Mouse (Mus musculus): ENCODE results near the gene Kmt5b.

Gene Kmt5b

DNA sequence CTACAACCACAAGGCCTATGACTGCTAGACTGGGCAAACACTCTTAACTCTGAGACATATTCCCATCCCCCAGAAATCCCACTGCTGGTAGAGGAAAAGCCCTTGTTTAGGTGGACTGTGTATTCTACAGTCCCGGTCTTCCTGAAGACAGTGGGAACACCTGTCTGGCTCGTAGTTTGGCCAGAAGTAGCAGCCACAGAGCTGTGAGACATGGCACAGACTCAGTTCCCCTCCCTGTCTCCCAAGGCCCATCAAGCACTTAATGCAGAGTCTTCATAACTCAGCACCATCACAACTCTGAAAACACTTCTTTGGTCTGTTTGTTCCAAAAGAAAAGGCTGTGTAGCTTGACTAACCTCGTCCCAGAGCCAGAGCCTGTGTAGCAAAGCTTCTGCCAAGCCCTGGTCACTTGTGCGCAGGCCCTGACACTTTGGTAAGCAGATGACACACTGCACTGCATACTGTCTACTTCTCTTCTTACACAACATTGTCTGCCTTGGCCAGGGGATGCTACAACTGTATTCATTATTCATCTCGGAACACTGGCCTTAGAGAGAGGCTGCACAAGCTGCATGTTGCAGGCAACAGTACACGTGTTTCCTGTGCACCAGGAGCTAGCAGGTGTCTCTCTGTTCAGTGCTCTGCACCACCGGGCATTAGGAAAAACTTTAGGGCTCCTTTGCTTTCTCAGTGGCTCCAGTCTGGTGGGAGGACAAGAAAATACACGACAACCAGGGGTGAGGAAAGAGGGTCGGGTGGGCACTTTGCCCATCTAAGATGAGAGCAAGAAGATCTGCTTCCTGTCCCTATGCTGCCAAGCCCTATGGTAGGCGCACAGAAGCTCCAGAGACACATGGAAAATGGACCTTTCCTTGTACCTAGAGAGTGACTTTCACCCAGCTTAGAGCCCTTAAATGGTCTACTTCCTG, 79.7 kb downstream of the Kmt5b start:
- no peak for TF ChIP-seq GATA4 (IDR thresholded peaks at IDR 0.05; ENCODE audit: insufficient replicate concordance, low read length)

DNA sequence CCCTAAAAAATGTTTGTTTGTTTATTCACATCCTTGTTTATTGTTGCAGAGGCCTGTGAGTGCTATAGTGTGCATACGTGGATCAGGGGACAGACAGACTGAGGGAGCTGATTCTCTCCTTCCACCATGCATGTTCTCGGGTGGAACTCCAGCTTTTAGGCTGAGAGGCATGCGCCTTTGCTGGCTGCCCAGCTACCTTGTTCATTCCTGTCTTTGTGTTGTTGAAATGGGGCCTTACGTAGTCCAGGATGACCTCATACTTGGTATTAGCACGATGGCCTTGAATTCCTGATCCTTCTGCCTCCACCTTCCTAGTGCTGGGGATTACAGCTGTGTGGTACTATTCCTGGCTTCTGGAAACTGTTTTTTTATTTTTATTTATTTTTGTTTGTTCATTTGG, 80.5 kb downstream of the Kmt5b start:
- no peak for TF ChIP-seq GATA4 (IDR thresholded peaks at IDR 0.05; ENCODE audit: insufficient replicate concordance, low read length)

DNA sequence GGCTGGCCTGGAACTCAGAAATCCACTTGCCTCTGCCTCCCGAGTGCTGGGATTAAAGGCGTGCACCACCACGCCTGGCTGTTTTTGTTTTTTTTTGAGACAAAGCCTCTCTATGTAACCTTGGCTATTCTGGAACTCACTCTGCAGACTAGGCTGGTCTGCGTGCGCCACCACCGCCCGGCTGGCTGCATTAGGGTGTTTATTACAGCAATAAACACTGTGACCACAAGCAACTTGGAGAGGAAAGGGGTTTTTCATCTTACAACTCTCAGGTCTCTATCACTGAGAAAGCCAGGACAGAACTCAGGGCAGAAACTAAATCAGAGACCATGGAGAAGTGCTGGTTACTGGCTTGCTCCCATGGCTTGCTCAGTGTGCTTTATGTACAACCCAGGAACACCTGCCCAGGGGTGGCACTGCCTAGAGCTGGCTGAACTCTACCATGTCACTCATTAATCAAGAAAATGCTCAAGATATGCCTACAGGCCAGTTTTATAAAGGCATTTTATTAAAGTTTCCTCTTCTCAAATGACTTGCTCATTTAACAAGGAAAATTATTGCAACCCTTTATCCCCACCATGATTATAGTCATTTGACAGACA, 81.1 kb downstream of the Kmt5b start:
- TF ChIP-seq GATA4 (IDR thresholded peaks at IDR 0.05; ENCODE audit: insufficient replicate concordance, low read length) = no peak

DNA sequence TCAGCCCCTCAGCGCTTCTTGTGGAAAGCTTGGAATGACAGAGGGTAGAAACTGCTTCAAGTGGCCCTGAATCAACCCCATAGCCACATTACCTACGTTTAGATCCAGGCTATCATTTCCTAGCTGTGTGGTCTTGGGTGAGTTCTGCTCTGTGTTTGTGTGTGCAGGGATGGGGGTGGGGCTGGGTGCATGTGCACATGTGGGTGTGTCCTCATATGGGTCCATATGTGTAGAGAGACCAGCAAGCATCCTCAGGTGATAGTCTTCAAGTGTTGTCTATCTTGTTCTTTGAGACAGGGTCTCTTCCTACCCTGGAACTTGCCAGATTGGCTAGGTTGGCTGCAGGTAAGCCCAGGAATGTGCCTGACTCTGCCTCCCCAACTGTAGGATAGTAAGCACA, 82.0 kb downstream of the Kmt5b start:
- TF ChIP-seq GATA4 (IDR thresholded peaks at IDR 0.05; ENCODE audit: insufficient replicate concordance, low read length) = no peak

DNA sequence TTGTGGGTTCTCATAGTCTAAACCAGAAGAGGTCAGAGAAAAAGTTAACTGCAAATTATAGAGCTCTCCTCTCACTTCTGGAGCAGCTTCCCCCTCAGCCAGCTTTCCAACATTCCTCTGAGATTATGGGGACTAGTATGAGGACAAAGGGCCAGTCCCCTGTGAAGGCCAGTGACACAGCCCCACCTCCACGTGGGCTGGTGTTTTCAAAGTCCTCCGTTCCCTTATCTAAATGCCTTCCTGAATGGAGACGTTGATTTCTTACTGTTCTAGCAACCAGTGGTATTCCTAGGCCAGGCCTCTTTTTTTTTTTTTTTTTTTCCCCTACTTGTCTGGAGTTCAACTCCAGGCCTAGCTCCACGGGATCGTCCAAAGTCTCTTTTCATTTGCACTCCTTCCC, 82.9 kb downstream of the Kmt5b start:
- no peak for TF ChIP-seq GATA4 (IDR thresholded peaks at IDR 0.05; ENCODE audit: insufficient replicate concordance, low read length)

DNA sequence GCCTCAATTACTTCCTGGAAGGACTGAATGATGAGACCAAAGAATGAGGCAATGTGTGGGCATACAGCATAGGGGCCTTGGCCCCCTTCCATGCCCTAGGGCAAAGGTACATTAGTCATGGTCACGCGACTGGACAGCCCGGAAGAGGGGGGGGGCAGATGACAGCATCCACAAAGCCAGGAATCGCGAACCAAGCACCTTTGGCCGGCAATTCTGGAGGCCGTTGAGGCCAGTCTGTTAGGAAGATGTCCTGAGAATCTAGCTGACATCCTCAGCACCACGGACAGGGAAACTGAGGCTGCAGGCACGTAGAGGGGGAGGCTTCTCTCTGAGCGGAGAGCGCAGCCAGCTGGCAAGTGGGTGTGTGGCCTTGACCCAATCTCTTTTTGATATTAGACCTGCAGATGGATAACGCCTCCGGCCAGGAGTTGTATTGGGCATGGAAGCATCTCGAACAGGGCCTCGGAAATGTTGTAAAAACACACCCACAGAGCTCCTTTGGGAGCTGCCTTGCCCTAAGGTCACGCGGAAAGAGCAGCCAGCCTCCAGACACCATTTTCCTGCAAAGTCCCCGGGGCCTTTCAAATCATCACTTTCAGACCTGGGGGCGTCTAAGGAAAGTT, 83.7 kb downstream of the Kmt5b start:
- no peak; the same call in 1 of the 2 replicates for TF ChIP-seq GATA4 (IDR thresholded peaks at IDR 0.05; ENCODE audit: insufficient replicate concordance, low read length)

DNA sequence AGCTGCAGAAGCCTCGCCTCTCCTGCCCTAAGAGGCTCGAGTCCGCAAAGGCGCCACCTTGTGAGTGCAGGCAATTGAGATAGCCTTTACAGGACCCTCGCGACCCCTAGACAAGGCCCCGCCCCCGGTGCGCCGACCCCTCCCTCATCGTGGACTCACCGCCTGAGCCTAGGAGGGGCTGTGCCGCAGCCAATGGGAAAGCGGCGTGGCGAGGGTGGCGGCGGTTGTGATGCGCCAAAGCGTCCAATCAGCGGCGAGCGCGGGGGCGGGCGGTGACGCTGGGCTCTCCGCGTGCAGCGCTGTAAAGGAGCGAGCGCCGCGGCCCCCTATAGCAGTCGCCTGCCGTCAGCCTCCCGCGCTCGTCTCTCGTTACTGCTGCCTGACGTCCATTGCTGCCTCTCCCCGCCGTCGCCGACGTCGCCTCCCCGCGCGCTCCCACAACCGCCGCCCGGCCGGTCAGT, 84.3 kb downstream of the Kmt5b start, which contains the start of gene Chka:
TSS of gene Chka (plus strand) at position 272 of the 461 bp plus-strand sequence.
- TF ChIP-seq GATA4 (IDR thresholded peaks at IDR 0.05; ENCODE audit: insufficient replicate concordance, low read length) = no peak

DNA sequence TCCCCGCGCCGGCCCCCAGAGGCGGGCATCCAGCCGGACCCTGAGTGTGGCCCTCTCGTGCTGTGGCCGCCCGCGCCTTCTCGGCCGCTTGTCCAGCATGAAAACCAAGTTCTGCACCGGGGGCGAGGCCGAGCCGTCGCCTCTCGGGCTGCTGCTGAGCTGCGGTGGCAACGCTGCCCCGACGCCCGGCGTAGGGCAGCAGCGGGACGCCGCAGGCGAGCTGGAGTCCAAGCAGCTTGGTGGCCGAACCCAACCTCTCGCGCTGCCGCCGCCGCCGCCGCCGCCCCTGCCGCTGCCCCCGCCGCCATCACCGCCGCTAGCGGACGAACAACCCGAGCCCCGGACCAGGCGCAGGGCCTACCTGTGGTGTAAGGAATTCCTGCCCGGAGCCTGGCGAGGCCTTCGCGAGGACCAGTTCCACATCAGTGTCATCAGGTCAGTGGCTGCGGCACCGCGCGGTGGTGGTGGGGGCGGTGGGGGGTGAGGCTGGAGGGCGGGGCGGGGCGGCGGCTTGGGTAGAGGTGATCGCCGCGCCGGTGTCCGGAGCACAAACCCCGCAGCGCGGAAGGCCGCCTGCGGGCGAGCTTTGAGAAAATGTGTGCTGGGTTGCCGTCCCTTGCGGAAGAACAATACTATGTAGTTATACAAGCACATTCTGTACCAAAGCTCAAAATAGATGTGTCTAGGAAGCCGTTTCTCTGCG, 84.9 kb downstream of the Kmt5b start:
- no peak for TF ChIP-seq GATA4 (IDR thresholded peaks at IDR 0.05; ENCODE audit: insufficient replicate concordance, low read length)

DNA sequence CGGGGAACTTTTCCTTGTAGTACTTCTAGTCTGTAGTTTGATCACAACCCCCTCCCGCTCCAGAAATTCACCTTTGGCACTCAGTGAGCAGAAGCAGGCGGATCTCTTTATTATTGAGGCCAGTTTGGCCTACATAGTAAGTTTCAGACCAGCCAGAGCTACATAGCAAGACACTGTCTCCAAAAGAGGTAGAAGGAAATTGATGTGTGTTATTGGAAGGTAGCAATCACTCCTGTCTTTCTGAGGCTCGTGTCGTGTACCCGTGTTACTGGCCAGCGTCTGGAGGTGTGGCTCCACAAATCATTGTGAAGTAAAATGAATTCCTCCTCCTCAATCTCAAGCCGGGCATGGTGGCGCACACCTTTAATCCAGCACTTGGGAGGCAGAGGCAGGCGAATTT, 85.9 kb downstream of the Kmt5b start:
- TF ChIP-seq GATA4 (IDR thresholded peaks at IDR 0.05; ENCODE audit: insufficient replicate concordance, low read length) = no peak

DNA sequence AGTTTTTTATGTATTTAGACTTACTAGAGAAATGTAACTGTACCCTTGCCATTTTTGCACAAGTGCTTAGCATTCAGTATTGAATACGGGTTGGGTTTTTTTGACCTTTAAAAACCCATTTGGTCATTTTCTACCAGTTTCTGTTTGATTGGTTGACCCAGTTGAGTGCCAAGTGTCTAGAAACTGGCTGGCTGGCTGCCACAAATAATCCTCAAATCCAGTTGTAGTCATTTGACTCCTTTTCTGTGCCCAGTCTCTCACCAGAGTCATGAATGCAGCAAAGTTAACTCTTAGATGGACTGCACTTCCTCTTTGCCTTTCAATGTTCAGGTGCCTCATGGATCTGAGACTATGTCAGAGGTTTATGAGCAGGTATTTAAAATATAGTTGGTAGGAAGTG, 86.7 kb downstream of the Kmt5b start:
- TF ChIP-seq GATA4 (IDR thresholded peaks at IDR 0.05; ENCODE audit: insufficient replicate concordance, low read length) = no peak

DNA sequence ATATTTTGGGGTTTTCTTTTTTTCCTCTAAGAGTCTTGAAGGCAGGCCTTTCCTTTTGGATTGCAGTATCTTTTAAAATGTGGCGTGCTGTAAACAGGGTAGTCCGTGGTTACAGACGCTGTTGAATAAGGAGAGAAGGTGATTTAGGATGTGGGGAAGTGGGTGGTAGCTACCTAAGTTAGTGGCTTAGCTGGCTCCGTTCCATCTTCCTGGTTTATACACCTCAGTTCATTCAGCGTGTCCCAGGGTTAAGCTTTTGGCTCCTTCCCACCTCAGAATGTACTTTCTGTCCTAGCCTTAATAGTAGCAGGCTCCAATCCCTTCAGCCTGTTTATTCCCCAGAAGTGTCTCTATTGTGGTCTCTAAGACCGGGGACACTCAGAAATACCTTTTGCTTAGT, 87.9 kb downstream of the Kmt5b start:
- TF ChIP-seq GATA4 (IDR thresholded peaks at IDR 0.05; ENCODE audit: insufficient replicate concordance, low read length) = no peak

DNA sequence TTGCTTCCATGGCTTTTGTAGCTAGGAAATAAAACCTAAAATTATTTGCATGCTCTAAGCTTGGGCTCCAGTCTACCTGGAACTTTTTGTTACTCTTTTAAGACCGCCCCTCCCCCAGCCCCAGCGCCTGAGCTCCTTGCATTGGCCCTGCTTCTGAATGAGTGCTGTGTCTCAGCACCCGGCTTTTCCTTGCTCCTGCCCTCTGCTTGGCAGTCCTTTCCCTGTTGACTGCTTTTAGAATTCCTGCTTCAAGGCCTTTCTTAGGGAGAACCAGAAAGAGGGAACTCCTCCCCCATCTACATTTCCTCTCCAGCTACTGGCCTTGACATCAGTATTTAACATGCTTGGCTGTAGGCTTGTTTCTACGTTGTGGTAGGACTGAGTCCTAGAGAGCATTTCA, 88.4 kb downstream of the Kmt5b start:
- no peak for TF ChIP-seq GATA4 (IDR thresholded peaks at IDR 0.05; ENCODE audit: insufficient replicate concordance, low read length)

DNA sequence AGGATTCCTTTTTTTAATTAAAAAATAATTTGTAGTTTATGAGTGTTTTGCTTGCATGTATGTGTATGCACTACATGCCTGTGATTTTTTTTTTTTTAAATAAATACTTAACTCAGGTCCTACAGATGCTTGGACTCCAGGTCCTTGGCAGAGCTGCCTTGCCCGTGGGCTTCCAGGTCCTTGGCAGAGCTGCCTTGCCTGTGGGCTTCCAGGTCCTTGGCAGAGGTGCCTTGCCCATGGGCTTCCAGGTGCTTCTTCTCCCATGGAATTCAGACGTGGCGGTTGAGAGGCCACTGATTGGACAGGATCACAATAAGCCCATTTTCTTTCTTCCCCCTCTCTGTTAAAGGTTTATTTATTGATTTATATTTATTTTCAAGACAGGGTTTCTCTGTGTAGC, 90.0 kb downstream of the Kmt5b start:
- TF ChIP-seq GATA4 (IDR thresholded peaks at IDR 0.05; ENCODE audit: insufficient replicate concordance, low read length) = no peak

DNA sequence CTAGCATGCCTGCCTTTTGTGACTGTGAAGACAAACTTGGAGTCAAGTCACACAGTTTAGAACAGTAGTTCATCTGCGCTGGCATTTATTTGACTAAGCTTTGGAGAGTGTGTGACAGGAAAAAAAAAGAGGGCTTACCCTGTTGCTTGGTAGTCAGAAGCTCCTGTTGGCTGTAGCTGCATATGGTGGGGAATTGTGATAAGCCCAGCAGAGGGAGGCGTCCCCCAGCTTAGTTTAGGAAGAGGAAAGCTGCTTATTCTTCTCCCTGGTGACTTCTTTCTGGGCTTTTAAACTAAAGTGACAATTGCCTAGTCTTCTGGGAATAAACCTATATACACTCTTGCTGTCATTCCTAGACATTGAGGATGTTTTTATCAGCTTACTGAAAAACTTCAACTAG, 95.5 kb downstream of the Kmt5b start:
- no peak for TF ChIP-seq GATA4 (IDR thresholded peaks at IDR 0.05; ENCODE audit: insufficient replicate concordance, low read length)

DNA sequence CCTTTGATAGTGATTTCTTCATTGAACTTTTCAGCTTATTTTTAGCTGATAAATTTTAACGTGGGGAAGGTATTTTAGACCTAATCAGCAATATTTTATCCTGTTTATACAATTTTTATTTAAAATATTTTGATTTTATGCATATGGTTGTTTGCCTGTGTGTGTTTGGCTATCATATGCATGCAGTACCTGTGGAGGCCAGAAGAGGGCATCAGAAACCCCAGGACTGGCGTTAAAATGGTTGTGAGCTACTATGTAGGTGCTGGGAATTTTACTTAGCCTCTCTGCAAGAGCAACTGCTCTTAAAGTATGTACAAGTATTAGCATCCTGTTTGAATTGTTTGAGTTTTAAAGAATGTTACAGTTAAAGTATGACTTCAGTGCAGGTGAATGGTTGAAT, 97.7 kb downstream of the Kmt5b start:
- TF ChIP-seq GATA4 (IDR thresholded peaks at IDR 0.05; ENCODE audit: insufficient replicate concordance, low read length) = no peak
